Mouse (Mus musculus): ENCODE data around the gene Slc35d2.
A peak's percentile ranks its signal among the peaks of the same experiment; 100 is the strongest.

Slc35d2 gene

GRCm38 (mm10) chr13:64110421-64110820, 18.7 kb downstream of the Slc35d2 start:
- DNase-seq (ENCODE audit: low read depth, low spot score), result no peak

GRCm38 (mm10) chr13:64108381-64108850, 20.8 kb downstream of the Slc35d2 start:
- DNase-seq (ENCODE audit: low read depth, low spot score), result no peak

- DNase-seq (ENCODE audit: low read depth, low spot score), result no peak
Observed at GRCm38 (mm10) chr13:64107535-64107934, 21.6 kb downstream of the Slc35d2 start.

GRCm38 (mm10) chr13:64107105-64107504, 22.1 kb downstream of the Slc35d2 start:
- DNase-seq (ENCODE audit: low read depth, low spot score), result no peak

- DNase-seq (ENCODE audit: low read depth, low spot score), result no peak
Observed at GRCm38 (mm10) chr13:64105690-64106089, 23.5 kb downstream of the Slc35d2 start.

GRCm38 (mm10) chr13:64100186-64100585, 29.0 kb downstream of the Slc35d2 start:
- DNase-seq (ENCODE audit: low read depth, low spot score), result peak; percentile 36

GRCm38 (mm10) chr13:64098992-64099391, 30.2 kb downstream of the Slc35d2 start:
- peak; percentile 80 for DNase-seq (ENCODE audit: low read depth, low spot score)

- peak; percentile 73 for DNase-seq (ENCODE audit: low read depth, low spot score)
Observed at GRCm38 (mm10) chr13:64093341-64093740, 35.8 kb downstream of the Slc35d2 start.

GRCm38 (mm10) chr13:64092752-64093151, 36.4 kb downstream of the Slc35d2 start:
- no peak for DNase-seq (ENCODE audit: low read depth, low spot score)

- no peak for DNase-seq (ENCODE audit: low read depth, low spot score)
Observed at GRCm38 (mm10) chr13:64092141-64092540, 37.0 kb downstream of the Slc35d2 start.

GRCm38 (mm10) chr13:64091006-64091405, 38.2 kb downstream of the Slc35d2 start:
- no peak for DNase-seq (ENCODE audit: low read depth, low spot score)

- DNase-seq (ENCODE audit: low read depth, low spot score), result no peak
Observed at GRCm38 (mm10) chr13:64090278-64090677, 38.9 kb downstream of the Slc35d2 start.

- DNase-seq (ENCODE audit: low read depth, low spot score), result no peak
Observed at GRCm38 (mm10) chr13:64089130-64089529, 40.0 kb downstream of the Slc35d2 start, which contains the start of gene Hsd17b3. Hsd17b3 (minus strand) TSS chr13:64089230.

GRCm38 (mm10) chr13:64088057-64088456, 41.1 kb downstream of the Slc35d2 start:
- DNase-seq (ENCODE audit: low read depth, low spot score), result no peak

- no peak for DNase-seq (ENCODE audit: low read depth, low spot score)
Observed at GRCm38 (mm10) chr13:64086036-64086435, 43.1 kb downstream of the Slc35d2 start.

- no peak for DNase-seq (ENCODE audit: low read depth, low spot score)
Observed at GRCm38 (mm10) chr13:64083331-64083730, 45.8 kb downstream of the Slc35d2 start.

- DNase-seq (ENCODE audit: low read depth, low spot score), result peak; percentile 31
Observed at GRCm38 (mm10) chr13:64081012-64081919, 47.9 kb downstream of the Slc35d2 start.

GRCm38 (mm10) chr13:64077591-64077990, 51.6 kb downstream of the Slc35d2 start:
- DNase-seq (ENCODE audit: low read depth, low spot score), result no peak

GRCm38 (mm10) chr13:64076074-64076473, 53.1 kb downstream of the Slc35d2 start:
- no peak for DNase-seq (ENCODE audit: low read depth, low spot score)

- no peak for DNase-seq (ENCODE audit: low read depth, low spot score)
Observed at GRCm38 (mm10) chr13:64066653-64067052, 62.5 kb downstream of the Slc35d2 start.

- DNase-seq (ENCODE audit: low read depth, low spot score), result no peak
Observed at GRCm38 (mm10) chr13:64064276-64064675, 64.9 kb downstream of the Slc35d2 start.

- no peak for DNase-seq (ENCODE audit: low read depth, low spot score)
Observed at GRCm38 (mm10) chr13:64060935-64061506, 68.1 kb downstream of the Slc35d2 start.

- DNase-seq (ENCODE audit: low read depth, low spot score), result no peak
Observed at GRCm38 (mm10) chr13:64053959-64054358, 75.2 kb downstream of the Slc35d2 start.

Data from ES-CJ7 (cell line).